Mouse (Mus musculus) ovary, postnatal 36 days (tissue): ENCODE results near the gene Sbno2.

Experiments
- DNase-seq: peaks from one replicate; pipeline ENCODE4 v3.0.0; 2022; ENCODE audit warnings: low spot score, mixed read lengths

Sbno2 gene

DNA sequence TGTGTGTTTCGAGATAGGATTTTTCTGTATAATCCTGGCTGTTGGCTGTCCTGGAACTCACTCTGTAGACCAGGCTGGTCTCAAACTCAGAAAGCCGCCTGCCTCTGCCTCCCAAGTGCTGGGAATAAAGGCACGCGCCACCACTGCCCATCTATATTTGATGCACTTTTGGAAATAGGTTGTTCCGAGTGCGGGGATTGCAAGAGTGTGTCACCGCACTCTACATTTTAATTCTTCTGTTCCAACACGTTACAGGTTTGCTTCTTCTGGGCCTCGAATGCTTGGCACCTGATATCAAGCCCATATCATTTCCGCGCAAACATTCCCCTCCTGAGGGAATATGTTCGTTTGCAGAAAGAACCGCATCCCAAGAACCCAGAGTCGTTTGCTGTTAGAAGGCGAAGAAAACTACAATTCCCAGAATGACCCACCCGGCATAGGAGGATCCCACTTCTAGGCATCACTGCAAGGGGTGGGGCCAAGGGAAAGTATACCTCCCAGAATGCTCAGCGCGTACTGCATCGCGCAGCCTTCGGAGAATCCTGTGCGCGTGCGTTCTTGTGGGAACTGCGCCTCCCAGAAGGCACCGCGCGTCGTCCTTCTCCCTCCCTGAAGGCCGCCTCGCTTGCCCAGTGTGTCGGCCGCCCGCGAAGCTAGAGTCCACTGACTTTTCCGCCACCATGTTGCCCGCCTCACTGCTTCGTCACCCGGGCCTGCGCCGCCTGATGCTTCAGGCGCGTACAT lies 36.6 kb upstream of the Sbno2 start:
- DNase-seq = peak; percentile 89

DNA sequence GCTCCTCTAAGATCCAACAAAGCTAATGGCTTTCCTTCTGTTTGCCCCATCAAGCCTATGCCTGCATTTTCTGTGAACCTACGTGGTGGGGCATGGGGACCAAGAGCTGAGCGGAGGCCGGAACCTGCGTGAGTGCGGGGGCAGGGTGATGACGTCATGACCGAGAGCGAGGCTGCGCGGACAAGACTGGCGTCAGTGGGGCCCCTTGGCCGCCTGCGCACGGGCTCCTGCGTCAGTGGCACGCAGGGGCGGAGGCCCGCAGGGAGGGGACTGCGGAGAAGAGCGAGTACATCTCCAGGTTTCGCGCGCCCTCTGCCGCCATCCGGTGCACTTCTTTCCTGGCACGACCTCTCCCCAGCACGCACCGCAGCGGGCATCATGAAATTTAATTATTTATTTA lies 35.9 kb upstream of the Sbno2 start:
- DNase-seq = peak; percentile 96

DNA sequence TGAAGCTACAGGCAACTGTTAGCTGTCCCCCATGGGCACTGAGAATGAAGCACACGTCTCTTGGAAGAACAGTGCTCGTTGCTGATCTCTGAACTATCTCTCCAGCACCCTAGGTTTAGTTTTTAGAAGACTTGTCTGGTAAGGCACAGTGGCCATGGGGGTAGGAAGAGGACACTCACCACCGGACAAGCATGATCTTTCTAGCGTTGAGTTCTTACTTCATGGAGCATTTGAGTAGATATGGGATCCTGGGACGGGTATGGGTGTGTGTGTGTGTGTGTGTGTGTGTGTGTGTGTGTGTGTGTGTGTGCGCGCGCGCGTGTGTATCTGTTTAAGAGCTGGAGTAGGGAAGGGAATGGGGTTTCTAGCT lies 35.3 kb upstream of the Sbno2 start, which contains the start of gene Cbarp:
Cbarp (minus strand) TSS at position 170 of the 370 bp plus-strand sequence.
- no peak for DNase-seq

DNA sequence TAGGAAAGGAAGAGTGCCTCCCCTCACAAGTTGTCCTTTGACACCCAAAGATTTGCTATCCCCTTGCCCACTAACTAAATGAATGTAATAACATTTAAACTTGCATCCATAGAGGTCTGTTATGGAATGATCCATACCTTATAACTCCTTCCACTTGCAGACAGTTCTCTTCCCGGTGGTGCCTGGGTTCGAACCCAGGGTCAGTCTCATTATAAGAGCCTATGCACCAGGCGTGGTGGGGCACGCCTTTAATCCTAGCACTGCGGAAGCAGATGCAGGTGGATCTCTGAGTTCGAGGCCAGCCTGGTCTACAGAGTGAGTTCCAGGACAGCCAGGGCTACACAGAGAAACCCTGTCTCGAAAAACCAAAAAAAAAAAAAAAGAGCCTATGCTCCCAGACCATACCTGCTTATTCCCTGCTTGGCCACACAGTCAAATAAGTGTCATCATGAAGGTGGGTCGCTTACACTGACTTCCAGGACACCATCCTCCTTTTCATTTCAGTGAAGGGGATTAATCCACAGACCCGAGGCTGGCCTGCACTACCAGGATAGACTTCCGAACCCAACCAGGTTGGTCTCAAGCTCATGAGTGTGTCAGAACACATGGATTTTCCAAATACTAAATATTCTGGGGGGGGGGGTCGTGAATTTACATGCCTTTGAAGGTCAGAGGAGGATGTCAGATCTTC lies 34.7 kb upstream of the Sbno2 start:
- no peak for DNase-seq

DNA sequence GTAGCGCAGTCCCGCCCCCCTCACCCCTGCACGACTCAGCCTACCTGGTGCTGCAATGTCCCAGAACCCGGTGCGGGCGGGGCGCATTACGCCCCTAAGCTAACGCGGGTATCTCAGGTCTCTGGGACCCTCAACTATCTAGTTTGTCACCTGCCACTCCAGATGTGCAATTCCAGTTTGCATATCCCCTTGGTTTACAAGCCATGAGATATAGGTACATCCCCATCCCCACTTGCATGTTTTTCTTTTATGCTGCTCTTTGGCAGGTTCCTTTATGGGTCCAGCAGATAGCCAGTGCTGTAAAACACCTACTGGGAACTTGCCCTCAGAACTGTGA lies 34.0 kb upstream of the Sbno2 start:
- no peak for DNase-seq

DNA sequence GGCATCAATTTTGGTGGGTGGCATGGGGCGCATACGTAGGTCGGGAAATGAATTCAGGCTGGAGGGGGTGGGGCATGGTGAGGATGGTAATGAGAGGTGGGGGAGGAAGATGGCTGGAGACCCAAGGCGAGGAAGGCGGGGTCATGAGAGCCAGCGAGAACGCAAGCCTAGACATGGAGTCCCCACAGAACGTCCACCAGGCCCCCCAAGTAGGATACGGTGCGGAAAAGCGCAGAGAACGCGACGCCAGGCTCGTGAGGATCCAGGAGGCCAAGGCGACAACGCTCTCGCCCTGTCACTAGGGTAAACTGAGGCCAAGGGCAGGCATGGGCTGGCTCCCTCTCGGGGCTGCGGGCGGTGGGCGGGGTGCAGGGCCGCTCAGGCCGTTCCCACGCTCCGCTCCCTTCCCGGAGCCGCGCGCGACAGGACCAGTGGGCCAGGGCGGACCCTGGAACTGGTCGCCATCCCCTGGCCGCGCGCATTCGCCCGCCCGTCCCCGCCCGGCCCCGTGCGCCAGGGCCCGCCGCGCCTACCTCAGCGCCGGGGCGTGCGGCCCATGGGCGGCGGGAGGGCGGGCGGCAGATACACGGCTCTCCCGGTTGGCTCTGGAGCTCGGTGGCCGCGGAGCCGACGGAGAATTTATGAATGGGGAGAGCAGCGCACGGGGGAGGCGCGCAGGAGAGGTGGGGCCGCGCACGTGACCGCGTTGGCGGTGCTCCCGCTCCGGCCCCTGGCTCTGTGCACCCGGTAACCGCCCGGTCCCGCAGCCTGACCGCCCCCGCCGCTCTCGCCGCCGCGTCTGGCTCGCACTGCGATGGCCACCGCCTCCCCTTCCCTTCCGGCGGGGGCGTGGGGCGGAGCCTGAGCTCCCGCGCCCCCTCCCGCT lies 33.4 kb upstream of the Sbno2 start, which contains the start of gene Atp5d:
Atp5d (plus strand) TSS at position 80 of the 886 bp plus-strand sequence.
- DNase-seq = peak; percentile 75

DNA sequence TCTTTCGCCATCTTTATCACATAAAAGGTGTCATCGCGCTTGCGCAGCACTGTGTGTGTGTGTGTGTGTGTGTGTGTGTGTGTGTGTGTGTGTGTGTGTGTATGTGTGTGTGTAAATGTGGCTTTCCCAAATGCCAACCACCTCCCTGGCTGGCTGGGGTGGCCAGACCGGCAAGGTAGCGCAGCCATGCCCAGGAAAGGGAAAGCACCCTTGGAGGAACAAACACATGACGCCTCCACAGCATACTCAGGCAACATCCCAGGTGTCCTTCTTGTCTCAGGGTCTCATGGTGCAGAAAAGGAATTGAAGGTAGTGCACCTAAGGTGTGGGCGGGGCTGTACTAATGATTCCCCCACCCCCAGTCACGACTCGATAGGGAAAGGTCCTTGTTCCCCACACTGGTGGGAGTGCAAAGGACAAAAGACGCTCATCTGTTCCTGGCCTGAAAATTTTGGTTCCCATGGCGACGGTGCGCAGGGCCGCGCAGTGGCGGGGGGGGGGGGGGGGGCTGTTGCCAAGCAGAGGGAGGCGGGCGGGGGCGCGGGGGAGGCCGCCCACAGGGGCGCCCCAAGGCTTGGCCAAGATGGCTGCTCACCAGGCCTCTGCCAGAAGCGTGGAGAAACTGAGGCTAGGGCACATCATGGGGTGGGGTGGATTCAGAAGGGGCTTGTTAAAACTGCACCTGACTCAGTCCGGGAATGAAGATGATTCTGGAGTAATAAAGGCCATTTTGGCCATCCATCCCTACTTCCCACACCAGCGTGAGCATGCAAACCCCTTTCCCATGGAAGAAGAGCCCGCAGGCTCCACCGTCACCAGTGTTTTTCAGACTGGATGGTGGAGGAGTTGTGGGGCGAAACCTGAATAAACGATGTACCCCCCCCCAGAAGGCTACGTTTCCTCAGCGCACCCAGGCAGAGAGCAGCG lies 32.5 kb upstream of the Sbno2 start:
- no peak for DNase-seq

DNA sequence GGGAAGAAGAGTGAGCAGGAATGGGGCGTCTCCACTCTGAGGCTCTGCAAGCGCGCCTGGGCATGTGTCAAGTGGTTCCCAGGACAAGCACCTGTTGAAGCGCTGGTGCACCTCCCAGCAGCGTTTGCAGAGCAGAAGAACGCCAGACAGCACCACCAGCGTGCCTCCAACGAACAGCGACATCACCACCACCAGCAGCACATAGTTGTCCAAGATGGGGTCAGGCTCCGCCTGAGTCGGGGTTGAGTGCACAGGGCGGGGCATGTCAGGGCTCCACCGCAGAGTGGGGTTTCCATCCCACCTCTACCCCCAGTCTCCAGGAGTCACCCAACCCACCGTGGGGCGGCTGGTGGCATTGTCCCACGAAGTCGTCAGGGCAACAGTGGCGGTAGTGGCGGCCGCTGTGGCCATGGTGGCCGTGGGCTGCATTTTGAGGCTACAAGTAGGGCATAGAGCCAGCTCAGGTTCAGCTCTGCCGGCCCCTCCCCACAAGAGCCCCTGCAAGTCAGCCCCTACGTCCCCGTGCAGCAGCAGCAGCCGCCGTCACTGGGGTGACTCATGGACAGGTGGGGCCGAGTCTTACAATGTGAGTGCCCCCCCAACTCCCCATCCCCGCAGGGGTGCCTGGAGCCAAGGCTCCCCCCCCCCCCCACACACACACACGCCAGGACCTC lies 31.7 kb upstream of the Sbno2 start:
- DNase-seq = no peak

DNA sequence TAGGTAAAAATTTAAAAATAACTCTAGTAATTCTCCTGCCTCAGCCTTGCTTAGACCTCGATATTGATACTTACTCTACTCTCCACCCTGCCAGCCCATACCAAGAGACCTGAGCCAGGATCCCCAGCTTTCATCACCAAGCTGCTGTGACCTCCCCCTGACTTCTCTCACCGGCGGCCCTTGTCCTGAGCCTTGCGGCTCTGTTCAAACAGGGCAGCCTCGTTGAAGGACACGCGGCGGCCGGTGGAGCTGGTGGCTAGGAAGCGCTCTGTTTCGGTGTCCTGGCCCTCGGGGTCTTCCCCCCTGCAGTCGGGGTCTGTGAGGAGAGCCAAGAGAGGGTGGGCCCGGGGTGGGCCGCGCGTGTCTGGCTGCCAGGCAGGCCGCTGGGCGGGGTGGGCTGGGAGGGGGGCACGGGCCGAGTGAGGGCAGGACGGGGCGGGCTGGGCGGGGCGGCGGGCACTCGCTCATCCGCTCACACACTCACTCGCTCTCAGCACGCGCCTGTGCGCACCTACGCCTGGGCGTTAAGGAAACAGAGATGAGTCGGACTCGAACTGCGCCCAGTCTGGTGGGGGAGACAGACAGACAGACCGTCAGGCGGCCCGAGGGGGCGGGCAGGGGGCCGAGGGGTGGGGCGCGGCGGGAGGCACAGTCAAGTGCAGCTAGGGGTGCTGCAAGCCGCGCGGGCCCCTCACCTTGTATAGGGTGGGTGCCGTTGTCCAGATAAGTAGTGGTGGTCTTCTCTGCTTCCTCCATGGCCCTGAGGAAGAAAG lies 31.0 kb upstream of the Sbno2 start:
- no peak for DNase-seq

DNA sequence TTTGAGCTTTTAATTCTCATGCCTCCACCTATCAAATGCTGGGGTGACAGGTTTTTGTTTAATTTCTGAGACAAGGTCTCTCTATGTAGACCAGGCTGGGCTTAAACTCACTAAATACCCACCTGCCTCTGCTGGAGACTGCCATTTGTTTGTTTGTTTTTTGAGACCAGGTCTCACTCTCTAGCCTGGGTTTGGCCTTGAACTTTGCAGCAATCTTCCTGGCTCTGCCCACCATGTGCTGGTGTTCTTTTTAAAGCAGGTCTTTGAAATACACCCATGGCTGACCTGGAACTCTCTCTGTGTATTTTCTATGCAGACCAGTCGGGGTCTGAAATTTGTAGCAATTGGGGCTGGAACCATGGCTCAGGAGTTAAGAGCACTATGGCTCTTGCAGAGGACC lies 30.3 kb upstream of the Sbno2 start:
- no peak for DNase-seq

DNA sequence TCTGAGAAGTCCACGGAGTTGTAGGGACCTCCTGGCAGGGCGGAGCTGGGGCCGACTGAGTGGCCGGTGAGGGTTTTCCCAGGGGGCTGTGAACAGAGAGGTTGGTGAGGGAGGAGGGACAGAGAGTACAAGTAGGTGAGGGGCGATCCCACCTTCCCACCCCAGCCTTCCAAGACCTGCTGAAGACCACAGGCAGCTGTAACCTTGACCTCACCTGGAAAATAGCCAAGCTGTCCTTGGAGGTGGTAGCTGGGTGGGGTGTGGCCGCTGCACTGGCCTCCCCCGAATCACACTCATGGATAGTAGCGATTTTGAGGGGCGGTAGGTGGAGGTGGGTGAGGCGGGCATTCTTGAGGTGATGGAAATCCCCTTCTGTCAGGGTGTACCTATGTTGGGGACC lies 29.8 kb upstream of the Sbno2 start:
- no peak for DNase-seq

DNA sequence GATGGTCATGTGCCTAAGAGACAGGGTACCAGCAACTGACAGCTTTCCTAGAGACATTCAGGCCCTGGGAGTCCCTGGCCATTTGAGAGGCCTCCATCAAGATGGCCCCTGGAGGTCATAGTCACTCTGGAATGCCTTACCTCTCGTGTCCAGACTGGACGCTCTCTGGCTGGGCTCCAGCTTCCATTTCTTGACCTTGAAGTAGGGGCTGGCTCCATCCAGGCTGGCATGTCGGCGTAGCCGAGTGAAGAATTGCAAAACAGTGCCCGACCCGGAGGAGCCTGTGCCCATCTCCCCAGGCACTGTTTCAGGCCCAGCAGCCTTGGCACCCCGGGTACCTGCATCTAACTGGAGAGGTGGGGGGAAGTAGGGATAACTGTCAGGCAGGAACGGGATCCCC lies 29.1 kb upstream of the Sbno2 start:
- no peak for DNase-seq

DNA sequence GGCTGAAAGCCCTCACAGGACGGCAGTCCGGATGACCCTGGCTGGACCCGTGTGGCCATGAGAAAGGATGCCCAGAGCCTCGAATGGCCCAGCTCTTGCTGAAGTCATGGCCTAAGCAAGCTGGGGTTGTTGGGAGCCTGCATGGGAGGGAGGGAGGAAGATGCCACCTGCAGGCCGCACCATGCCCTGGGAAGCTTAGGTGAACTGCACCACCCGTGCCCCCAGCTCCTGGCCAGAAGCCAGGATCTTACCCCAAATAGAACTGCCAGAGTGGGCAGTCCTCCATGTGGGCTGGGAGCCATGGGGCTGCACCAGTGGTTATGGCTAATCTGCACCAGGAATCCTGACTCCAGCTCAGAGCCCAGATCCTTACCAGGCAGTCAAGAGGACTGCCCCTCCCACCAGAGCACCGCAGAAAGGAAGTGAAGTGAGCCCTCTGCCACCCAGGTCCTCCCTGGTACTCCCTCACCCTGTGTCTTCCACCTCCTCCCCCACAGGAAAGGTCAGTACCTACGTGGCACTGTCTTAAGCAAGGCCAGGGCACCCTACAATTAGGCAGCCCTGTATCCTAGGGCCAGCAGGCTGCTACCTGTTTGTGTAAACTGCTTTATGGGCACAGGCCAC lies 28.0 kb upstream of the Sbno2 start:
- DNase-seq = no peak

DNA sequence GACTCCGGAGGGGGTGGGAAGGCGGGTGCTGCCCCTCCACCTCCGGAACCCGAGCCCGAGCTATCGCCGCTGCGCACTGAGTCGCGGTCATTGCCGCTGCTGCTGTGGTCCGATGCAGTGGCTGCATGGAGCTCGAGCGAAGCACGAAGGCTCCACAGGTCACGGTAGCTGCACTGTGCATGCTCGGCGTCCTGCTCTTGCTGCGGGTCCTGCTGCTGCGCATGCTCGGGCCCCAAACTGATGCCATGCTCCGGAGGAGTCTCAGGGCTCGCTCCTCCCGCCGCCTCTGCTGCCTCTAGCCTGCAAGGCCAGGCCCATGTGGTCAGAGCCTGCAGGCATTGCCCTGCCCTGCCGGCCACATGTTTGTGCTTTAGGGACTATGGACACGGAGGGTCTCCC lies 26.6 kb upstream of the Sbno2 start:
- no peak for DNase-seq

DNA sequence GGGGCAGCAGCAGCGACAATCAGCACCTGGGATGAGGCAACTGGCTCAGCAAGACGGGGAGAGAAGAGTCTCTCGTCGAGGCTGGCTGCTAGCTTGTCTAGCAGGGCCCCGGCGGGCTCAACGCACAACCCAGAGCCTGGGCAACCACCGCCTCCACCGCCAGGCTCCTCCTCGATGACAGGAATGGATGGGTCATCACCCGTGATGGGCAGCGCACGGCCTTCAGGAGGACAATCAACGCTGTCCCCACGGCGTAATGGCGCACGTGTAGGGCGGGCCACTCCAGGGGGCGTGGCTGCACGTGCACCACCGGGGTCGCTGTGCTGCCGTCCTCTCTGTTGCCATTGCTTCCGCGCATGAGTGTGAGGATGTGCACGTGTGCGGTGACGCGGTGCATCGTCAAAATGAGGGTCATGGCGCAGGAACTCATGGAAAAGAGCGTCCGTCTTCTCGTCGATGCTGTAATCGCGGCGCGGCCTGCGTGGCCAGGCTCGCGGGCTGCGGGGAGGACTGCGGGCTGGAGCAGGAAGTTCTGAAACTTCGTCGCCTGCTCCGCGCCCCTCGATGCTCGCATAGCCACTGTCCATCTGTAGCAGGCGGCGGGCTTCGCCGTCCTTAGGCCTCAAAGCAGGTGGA lies 26.1 kb upstream of the Sbno2 start:
- no peak for DNase-seq

DNA sequence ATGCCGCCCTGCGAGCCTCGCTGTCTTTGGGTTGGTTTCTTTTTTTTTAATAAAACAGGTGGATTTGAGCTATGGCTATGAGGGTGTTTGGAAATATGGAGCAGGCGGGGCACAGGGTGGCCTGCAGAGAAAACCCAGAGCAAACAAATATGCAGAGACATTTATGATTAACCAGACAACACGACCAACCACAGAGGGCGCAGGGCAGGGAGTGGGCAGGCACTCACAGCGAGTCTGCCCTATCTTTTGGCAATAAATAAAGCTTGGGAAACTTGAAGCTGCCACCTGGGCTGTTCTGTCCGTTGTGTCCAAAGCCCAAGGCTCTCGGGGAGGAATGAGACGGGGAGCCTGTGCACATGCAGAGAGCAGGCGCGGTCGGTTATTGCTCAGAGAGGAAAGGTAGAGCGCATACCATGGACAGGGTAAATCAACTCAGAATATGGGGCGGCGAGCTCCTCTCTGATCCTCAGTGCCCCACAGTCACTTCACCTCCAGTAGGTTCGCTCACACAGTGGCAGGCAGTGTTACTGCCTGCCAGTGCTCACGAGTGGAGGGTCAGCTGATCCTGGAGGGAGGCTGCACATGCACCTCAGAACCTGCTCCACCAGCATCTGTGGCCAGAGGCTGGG lies 25.1 kb upstream of the Sbno2 start:
- DNase-seq = no peak

DNA sequence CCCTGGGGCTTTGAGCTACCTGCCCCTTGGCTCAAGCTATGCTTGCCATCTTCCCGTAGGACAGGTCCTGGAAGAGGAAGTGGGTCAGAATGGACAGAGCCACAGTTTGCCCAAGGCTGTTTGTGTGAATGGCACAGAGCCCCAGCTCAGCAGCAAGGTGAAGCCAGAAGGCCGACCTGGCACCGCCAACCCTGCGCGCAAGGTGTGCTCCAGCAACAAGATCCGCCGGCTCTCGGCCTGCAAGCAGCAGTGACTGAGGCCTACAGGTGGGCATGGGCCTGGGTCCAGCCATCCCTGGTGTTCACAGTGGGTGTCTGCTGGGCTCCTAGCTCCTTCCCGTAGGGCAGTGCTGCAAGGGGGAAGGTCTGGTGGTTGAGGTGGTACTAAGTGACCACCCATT lies 24.5 kb upstream of the Sbno2 start:
- DNase-seq = no peak

DNA sequence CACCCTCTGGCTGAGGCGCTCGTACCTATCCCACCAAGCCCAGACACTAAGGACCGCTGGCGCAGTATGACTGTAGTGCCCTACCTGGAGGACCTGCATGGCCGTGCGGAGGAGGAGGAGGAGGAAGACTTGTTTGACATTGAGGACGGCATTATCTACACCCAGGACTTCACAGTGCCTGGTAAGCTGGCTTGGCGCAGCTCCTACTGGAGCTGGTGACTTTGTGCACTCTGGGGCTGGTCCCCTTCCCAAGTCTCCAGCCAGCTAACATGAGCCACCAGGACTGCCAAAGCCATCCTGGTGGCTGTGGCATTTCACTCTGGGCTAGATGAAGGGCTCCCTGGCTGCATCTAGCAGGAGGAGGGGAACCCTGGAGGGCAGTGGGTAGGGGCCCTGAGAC lies 22.5 kb upstream of the Sbno2 start:
- no peak for DNase-seq
